Mouse (Mus musculus): ENCODE results near the gene Rcan3. TPM values are rescaled to one million over a fixed set of nuclear protein-coding genes. Genes with fewer than 3 reads are reported as not detected.

Gene Rcan3
- 10.3 and 10.4 TPM in 2 replicates for polyA plus RNA-seq (2016; fragmentation: Nextera tagmentation; extraction: Ambion mirVana)

- H3K9ac ChIP-seq, result peak within 1 kb of the TSS; percentile 90
- H3K36me3 ChIP-seq, result no peaks in the 10 kb centered on the region
- peak; percentile 92 for ATAC-seq (ENCODE audit: insufficient number of reproducible peaks, low FRiP score)
- WGBS, result under 1% methylated on average over 72 of the region's 79 CpGs
- H3K4me3 ChIP-seq, result peak within 1 kb of the TSS; percentile 74
- H3K27me3 ChIP-seq (replicated peaks), result no peaks in the 10 kb centered on the region
- H3K4me2 ChIP-seq, result peak within 1 kb of the TSS; percentile 92
- H3K27ac ChIP-seq (ENCODE audit: poor library complexity, severe bottlenecking), result peak within 1 kb of the TSS; percentile 30; the same call in 1 of the 2 replicates
- peaks cover 10% of the 10 kb centered on the region for H3K4me1 ChIP-seq (replicated peaks)
- no peaks in the 10 kb centered on the region for H3K9me3 ChIP-seq (replicated peaks)
These were observed at the start of gene Rcan3 for GRCm38 (mm10) chr4:135433443-135434394. Rcan3 (minus strand) TSS chr4:135433853.

- H3K9me3 ChIP-seq (replicated peaks), result no peaks in the 10 kb centered on the region
- no peak overlapping the region for H3K27ac ChIP-seq (ENCODE audit: poor library complexity, severe bottlenecking)
- H3K27me3 ChIP-seq (replicated peaks), result no peaks in the 10 kb centered on the region
- peaks cover 9% of the 10 kb centered on the region; the same call in 1 of the 2 replicates for H3K4me1 ChIP-seq (replicated peaks)
- H3K4me2 ChIP-seq, result no peak overlapping the region
- no peak overlapping the region for H3K9ac ChIP-seq
- H3K4me3 ChIP-seq, result no peak overlapping the region
- 67% methylated on average over 9 of the region's 9 CpGs for WGBS
- no peaks in the 10 kb centered on the region; the same call in 1 of the 2 replicates for H3K36me3 ChIP-seq
- no peak for ATAC-seq (ENCODE audit: insufficient number of reproducible peaks, low FRiP score)
These were observed 46.7 kb upstream of the Rcan3 start for GRCm38 (mm10) chr4:135480370-135480769.

GRCm38 (mm10) chr4:135477851-135478250 is 44.2 kb upstream of the Rcan3 start:
- Histone ChIP-seq H3K4me1 (replicated peaks) (no peaks in the 10 kb centered on the region), H3K27ac (ENCODE audit: poor library complexity, severe bottlenecking) (no peak overlapping the region), H3K9ac (no peak overlapping the region), H3K9me3 (replicated peaks) (no peaks in the 10 kb centered on the region), H3K27me3 (replicated peaks) (no peaks in the 10 kb centered on the region), H3K36me3 (no peaks in the 10 kb centered on the region; the same call in 1 of the 2 replicates), H3K4me3 (no peak overlapping the region), H3K4me2 (no peak overlapping the region)
- 78% methylated on average over 10 of the region's 10 CpGs for WGBS
- ATAC-seq (ENCODE audit: insufficient number of reproducible peaks, low FRiP score), result no peak

- ATAC-seq (ENCODE audit: insufficient number of reproducible peaks, low FRiP score), result no peak
- H3K4me1 ChIP-seq (replicated peaks), result no peaks in the 10 kb centered on the region
- H3K27me3 ChIP-seq (replicated peaks), result no peaks in the 10 kb centered on the region
- H3K4me3 ChIP-seq, result no peak overlapping the region
- no peak overlapping the region for H3K4me2 ChIP-seq
- H3K9ac ChIP-seq, result no peak overlapping the region
- H3K36me3 ChIP-seq, result peaks cover 17% of the 10 kb centered on the region
- H3K27ac ChIP-seq (ENCODE audit: poor library complexity, severe bottlenecking), result no peak overlapping the region
- 81% methylated on average over 11 of the region's 11 CpGs for WGBS
- H3K9me3 ChIP-seq (replicated peaks), result no peaks in the 10 kb centered on the region
These were observed 29.8 kb upstream of the Rcan3 start for GRCm38 (mm10) chr4:135463406-135463805.

- 78% methylated on average over 12 of the region's 12 CpGs for WGBS
- no peak overlapping the region for H3K9ac ChIP-seq
- no peak for ATAC-seq (ENCODE audit: insufficient number of reproducible peaks, low FRiP score)
These were observed 19.9 kb upstream of the Rcan3 start for GRCm38 (mm10) chr4:135453572-135453971.

GRCm38 (mm10) chr4:135453164-135453563 is 19.5 kb upstream of the Rcan3 start:
- no peaks in the 10 kb centered on the region for H3K27me3 ChIP-seq (replicated peaks)
- 0 out of 2 replicates have a peak, but pooled peaks cover 5% of the 10 kb centered on the region for H3K36me3 ChIP-seq
- H3K4me3 ChIP-seq, result no peak overlapping the region
- H3K4me1 ChIP-seq (replicated peaks), result peaks cover 22% of the 10 kb centered on the region
- no peak overlapping the region for H3K4me2 ChIP-seq
- no peak for ATAC-seq (ENCODE audit: insufficient number of reproducible peaks, low FRiP score)
- no peak overlapping the region for H3K27ac ChIP-seq (ENCODE audit: poor library complexity, severe bottlenecking)
- H3K9me3 ChIP-seq (replicated peaks), result no peaks in the 10 kb centered on the region
- no peak overlapping the region for H3K9ac ChIP-seq
- 69% methylated on average over 6 of the region's 6 CpGs for WGBS

More at GRCm38 (mm10) chr4:135453572-135453971, 19.9 kb upstream of the Rcan3 start:
- no peak overlapping the region for H3K4me3 ChIP-seq
- H3K9me3 ChIP-seq (replicated peaks), result no peaks in the 10 kb centered on the region
- 0 out of 2 replicates have a peak, but pooled peaks cover 5% of the 10 kb centered on the region for H3K36me3 ChIP-seq
- no peak overlapping the region for H3K27ac ChIP-seq (ENCODE audit: poor library complexity, severe bottlenecking)
- no peak overlapping the region for H3K4me2 ChIP-seq
- peaks cover 22% of the 10 kb centered on the region for H3K4me1 ChIP-seq (replicated peaks)
- H3K27me3 ChIP-seq (replicated peaks), result no peaks in the 10 kb centered on the region

GRCm38 (mm10) chr4:135451360-135452015 is 17.8 kb upstream of the Rcan3 start:
- Histone ChIP-seq H3K4me2 (peak overlapping the region; percentile 53), H3K4me3 (no peak overlapping the region), H3K27ac (ENCODE audit: poor library complexity, severe bottlenecking) (peak overlapping the region; percentile 61), H3K36me3 (0 out of 2 replicates have a peak, but pooled peaks cover 5% of the 10 kb centered on the region), H3K9me3 (replicated peaks) (no peaks in the 10 kb centered on the region), H3K9ac (peak overlapping the region; percentile 45; the same call in 1 of the 2 replicates), H3K27me3 (replicated peaks) (no peaks in the 10 kb centered on the region), H3K4me1 (replicated peaks) (peaks cover 22% of the 10 kb centered on the region)
- WGBS, result 37% methylated on average over 18 of the region's 18 CpGs
- peak; percentile 63; the same call in 1 of the 2 replicates for ATAC-seq (ENCODE audit: insufficient number of reproducible peaks, low FRiP score)

GRCm38 (mm10) chr4:135442473-135442872 is 8.8 kb upstream of the Rcan3 start:
- ATAC-seq (ENCODE audit: insufficient number of reproducible peaks, low FRiP score), result no peak

GRCm38 (mm10) chr4:135439904-135440522 is 6.4 kb upstream of the Rcan3 start:
- 28% methylated on average over 9 of the region's 9 CpGs for WGBS

More at GRCm38 (mm10) chr4:135442473-135442872, 8.8 kb upstream of the Rcan3 start:
- Histone ChIP-seq H3K9me3 (replicated peaks) (no peaks in the 10 kb centered on the region), H3K36me3 (no peaks in the 10 kb centered on the region), H3K9ac (no peak overlapping the region), H3K27ac (ENCODE audit: poor library complexity, severe bottlenecking) (no peak overlapping the region), H3K4me3 (no peak overlapping the region), H3K4me2 (no peak overlapping the region), H3K4me1 (replicated peaks) (peaks cover 5% of the 10 kb centered on the region; the same call in 1 of the 2 replicates), H3K27me3 (replicated peaks) (no peaks in the 10 kb centered on the region)
- 68% methylated on average over 5 of the region's 5 CpGs for WGBS

GRCm38 (mm10) chr4:135439188-135439647 is 5.6 kb upstream of the Rcan3 start:
- H3K4me2 ChIP-seq, result peak overlapping the region; percentile 46
- H3K9ac ChIP-seq, result no peak overlapping the region
- peak overlapping the region; percentile 72; the same call in 1 of the 2 replicates for H3K27ac ChIP-seq (ENCODE audit: poor library complexity, severe bottlenecking)
- peak overlapping the region; percentile 15; the same call in 1 of the 2 replicates for H3K4me3 ChIP-seq
- ATAC-seq (ENCODE audit: insufficient number of reproducible peaks, low FRiP score), result peak; percentile 87
- whole genome bisulfite sequencing, result 4% methylated on average over 15 of the region's 15 CpGs
- no peaks in the 10 kb centered on the region for H3K27me3 ChIP-seq (replicated peaks)
- peaks cover 10% of the 10 kb centered on the region for H3K4me1 ChIP-seq (replicated peaks)
- no peaks in the 10 kb centered on the region for H3K36me3 ChIP-seq
- no peaks in the 10 kb centered on the region for H3K9me3 ChIP-seq (replicated peaks)

More at GRCm38 (mm10) chr4:135439904-135440522, 6.4 kb upstream of the Rcan3 start:
- Histone ChIP-seq H3K27me3 (replicated peaks) (no peaks in the 10 kb centered on the region), H3K4me1 (replicated peaks) (peaks cover 5% of the 10 kb centered on the region; the same call in 1 of the 2 replicates), H3K36me3 (no peaks in the 10 kb centered on the region), H3K9ac (no peak overlapping the region), H3K27ac (ENCODE audit: poor library complexity, severe bottlenecking) (peak overlapping the region; percentile 72), H3K9me3 (replicated peaks) (no peaks in the 10 kb centered on the region), H3K4me3 (no peak overlapping the region), H3K4me2 (no peak overlapping the region)
- ATAC-seq (ENCODE audit: insufficient number of reproducible peaks, low FRiP score), result no peak; the same call in 1 of the 2 replicates

Data from heart, embryonic 12.5 days (tissue).